Mouse (Mus musculus) embryonic facial prominence, embryonic 12.5 days (tissue): Measurements from ENCODE around the gene Aen. TPM values are rescaled to one million over a fixed set of nuclear protein-coding genes. Genes with fewer than 3 reads are reported as not detected.

Experiments used
- ATAC-seq: fragments of 200-750 bp; cut with Nextera tagmentation; 2 replicates; pipeline ENCODE4 v1.8.0; 2017; ENCODE audit not compliant: insufficient number of reproducible peaks, insufficient read depth, low FRiP score, low TSS enrichment
- H3K27ac ChIP-seq: fragments of 300-500 bp; sonication (generic); 2 replicates; pipeline ENCODE4 v1.5.1; 2016; ENCODE audit warnings: mild to moderate bottlenecking
- H3K27me3 ChIP-seq: fragments of 300-500 bp; sonication (generic); 2 replicates; pipeline ENCODE4 v1.6.1; 2016; ENCODE audit warnings: mild to moderate bottlenecking, moderate library complexity
- H3K36me3 ChIP-seq: fragments of 300-500 bp; sonication (generic); 2 replicates; pipeline ENCODE4 v1.6.1; 2016; ENCODE audit warnings: mild to moderate bottlenecking
- H3K4me1 ChIP-seq: fragments of 300-500 bp; sonication (generic); 2 replicates; pipeline ENCODE4 v1.6.1; 2016
- H3K4me2 ChIP-seq: fragments of 300-500 bp; sonication (generic); replicated peaks from 2 replicates; pipeline ENCODE4 v1.6.1; 2016; ENCODE audit warnings: mild to moderate bottlenecking, moderate library complexity
- H3K4me3 ChIP-seq: fragments of 300-500 bp; sonication (generic); 2 replicates; pipeline ENCODE4 v1.5.1; 2016; ENCODE audit warnings: mild to moderate bottlenecking
- H3K9ac ChIP-seq: fragments of 300-500 bp; sonication (generic); 2 replicates; pipeline ENCODE4 v1.6.1; 2016; ENCODE audit warnings: mild to moderate bottlenecking, moderate library complexity
- H3K9me3 ChIP-seq: fragments of 300-500 bp; sonication (generic); 2 replicates; pipeline ENCODE4 v1.6.1; 2016; ENCODE audit warnings: mild to moderate bottlenecking, moderate library complexity
- WGBS: fragments of 180-500 bp; shearing (Covaris S2); methylation state at CpG from one replicate; pipeline ENCODE4 v1.1.7; 2016; 5-methylcytosine and 5-hydroxymethylcytosine counted together
- polyA plus RNA-seq: library from polyadenylated mRNA; unstranded; fragments of >200 nt; fragmentation: Nextera tagmentation; extraction: Ambion mirVana; gene quantifications from 2 replicates; pipeline ENCODE4 v1.2.1, GENCODE M21; 2016

The Aen gene
- polyA plus RNA-seq, 1 experiment from 2014 or later = 43.4 TPM

- no peak overlapping the region for H3K4me3 ChIP-seq
- 92% methylated on average over 3 of the region's 3 CpGs for WGBS
- peaks cover 17% of the 10 kb centered on the region for H3K36me3 ChIP-seq
- peaks cover 10% of the 10 kb centered on the region for H3K4me1 ChIP-seq
- H3K4me2 ChIP-seq = no peak overlapping the region
- H3K9ac ChIP-seq = no peak overlapping the region
- no peak for ATAC-seq
- H3K27ac ChIP-seq = no peak overlapping the region
- no peaks in the 10 kb centered on the region for H3K27me3 ChIP-seq
- H3K9me3 ChIP-seq = no peaks in the 10 kb centered on the region
Observed at GRCm38 (mm10) chr7:78897567-78897966, 1.9 kb downstream of the Aen start.

DNA sequence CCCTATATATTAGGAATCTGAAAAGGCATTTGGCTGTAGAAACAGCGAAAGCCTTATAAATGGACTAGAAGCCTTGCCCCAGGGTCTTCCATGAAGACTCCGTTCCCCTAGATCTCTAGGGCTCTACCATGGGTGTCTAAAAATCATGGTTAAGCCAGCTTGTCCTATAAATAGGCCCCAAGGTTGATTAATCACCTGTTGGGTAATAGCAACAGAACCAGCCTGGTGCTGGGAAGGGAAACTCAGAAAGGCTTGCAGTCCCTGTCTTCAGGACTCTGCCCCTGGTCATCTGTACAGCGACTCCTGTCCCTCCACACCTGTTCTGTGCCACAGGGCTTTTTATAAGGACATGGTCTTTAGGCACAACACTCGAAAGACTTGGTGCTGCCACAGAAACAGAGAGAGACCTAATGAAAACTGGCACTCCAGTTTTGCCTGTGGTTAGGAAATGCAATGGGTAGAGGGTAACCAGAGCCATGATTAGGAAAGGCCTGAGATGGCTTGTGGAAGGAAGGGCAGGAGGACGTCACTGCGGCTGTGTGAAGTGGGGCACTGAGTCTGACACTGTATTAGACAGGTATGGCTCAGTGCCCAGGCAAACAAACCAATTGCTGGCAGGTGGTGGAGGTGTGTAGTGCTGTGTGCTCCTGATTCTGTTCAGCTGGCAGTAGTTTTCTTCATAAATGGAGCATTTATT, 7.7 kb downstream of the Aen start:
- no peaks in the 10 kb centered on the region for H3K27me3 ChIP-seq

DNA sequence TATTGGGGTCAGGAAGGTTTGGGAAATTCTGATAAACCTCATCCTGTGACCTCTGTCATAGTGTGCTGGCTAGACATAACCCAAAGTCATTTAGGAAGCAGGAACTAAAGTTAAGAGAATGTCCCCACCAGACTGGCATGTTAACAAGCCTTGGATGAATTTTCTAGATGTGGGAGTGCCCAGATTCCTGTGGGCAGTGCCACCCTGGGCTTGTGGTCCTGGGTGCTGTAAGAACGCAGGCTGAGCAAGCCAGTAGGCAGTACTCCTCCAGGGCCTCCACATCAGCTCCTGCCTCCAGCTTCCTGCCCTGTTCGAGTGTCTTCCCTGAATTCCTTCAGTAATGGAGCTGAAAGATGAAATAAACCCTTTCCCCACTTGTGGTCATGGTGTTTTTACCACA, 8.5 kb downstream of the Aen start:
- H3K27me3 ChIP-seq = no peaks in the 10 kb centered on the region
- ATAC-seq = no peak
- no peak overlapping the region for H3K27ac ChIP-seq
- H3K4me1 ChIP-seq = no peaks in the 10 kb centered on the region
- H3K4me3 ChIP-seq = no peak overlapping the region
- peaks cover 42% of the 10 kb centered on the region for H3K36me3 ChIP-seq
- no peak overlapping the region for H3K4me2 ChIP-seq
- H3K9me3 ChIP-seq = no peaks in the 10 kb centered on the region
- no peak overlapping the region for H3K9ac ChIP-seq
- 88% methylated on average over 2 of the region's 2 CpGs for WGBS

More for the DNA sequence above, 7.7 kb downstream of the Aen start:
- Histone ChIP-seq H3K9me3 (no peaks in the 10 kb centered on the region), H3K4me1 (no peaks in the 10 kb centered on the region), H3K4me3 (no peak overlapping the region), H3K4me2 (no peak overlapping the region), H3K36me3 (peaks cover 47% of the 10 kb centered on the region), H3K9ac (no peak overlapping the region), H3K27ac (no peak overlapping the region)
- 93% methylated on average over 6 of the region's 6 CpGs for WGBS
- ATAC-seq = no peak

GRCm38 (mm10) chr7:78909026-78909425, 13.4 kb downstream of the Aen start:
- H3K4me3 ChIP-seq = no peak overlapping the region
- H3K4me1 ChIP-seq = 0 out of 2 replicates have a peak, but pooled peaks cover 5% of the 10 kb centered on the region
- no peak for ATAC-seq
- no peak overlapping the region for H3K9ac ChIP-seq
- peaks cover 24% of the 10 kb centered on the region; the same call in 1 of the 2 replicates for H3K36me3 ChIP-seq
- H3K27me3 ChIP-seq = no peaks in the 10 kb centered on the region
- H3K4me2 ChIP-seq = no peak overlapping the region
- H3K9me3 ChIP-seq = no peaks in the 10 kb centered on the region
- WGBS = 72% methylated on average over 6 of the region's 6 CpGs
- H3K27ac ChIP-seq = no peak overlapping the region

DNA sequence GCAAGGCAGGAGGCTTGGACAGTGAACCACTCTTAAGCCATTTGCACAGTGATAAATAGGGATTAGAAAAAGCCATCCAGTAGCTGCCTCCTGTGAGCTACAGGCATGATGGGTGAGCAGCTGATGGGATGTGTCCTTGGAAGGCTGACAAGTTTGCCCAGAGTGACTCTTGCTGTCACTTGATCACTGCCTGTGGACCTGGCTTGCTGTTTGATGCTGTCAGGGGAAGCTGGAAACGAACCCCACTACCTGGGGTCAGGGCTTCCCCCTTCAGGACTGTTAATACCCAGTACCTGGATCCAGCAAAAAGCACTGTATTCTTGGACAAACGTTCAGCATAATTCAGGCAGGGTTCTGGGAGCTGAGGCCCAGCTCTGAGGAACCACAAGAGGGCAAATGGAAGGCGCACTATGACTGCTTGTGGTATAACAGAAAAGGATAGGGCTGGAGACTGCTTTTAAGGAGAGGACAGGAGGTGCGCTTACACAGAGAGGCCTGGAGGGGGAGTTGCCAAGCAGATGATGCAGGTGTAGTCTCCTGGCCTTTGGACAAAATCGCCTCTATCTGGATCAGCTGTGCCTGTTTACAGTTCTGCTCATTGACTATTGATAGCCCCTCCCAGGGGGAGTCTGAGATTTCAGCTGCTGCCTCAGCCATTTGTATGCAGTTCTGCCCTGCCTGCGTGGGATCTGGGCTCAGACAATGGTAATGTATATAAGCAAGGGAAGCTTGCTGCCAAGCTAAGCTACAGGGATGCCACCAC, 14.9 kb downstream of the Aen start:
- Histone ChIP-seq H3K4me1 (0 out of 2 replicates have a peak, but pooled peaks cover 5% of the 10 kb centered on the region), H3K9ac (no peak overlapping the region), H3K9me3 (no peaks in the 10 kb centered on the region), H3K4me3 (no peak overlapping the region), H3K36me3 (peaks cover 18% of the 10 kb centered on the region; the same call in 1 of the 2 replicates), H3K27ac (no peak overlapping the region), H3K27me3 (no peaks in the 10 kb centered on the region), H3K4me2 (no peak overlapping the region)
- WGBS = 39% methylated on average over 6 of the region's 6 CpGs
- ATAC-seq = no peak

DNA sequence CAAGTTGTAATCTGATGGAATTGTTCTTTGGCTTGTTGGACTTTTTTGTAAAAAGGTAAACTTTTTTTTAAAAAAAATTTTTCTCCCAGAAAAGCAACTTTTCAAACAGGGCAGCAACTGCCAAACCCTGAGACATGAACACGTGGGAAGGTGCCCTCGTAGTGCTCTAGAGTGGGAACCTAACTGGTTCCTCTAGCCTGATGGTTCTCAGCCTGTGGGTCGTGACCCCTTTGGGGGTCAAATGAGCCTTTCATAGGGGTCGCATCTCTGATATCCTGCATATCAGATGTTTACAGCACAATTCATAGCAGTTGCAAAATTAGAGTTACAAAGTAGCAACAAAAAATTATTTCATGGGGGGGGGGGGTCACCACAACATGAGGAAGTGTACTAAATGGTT, 15.6 kb downstream of the Aen start:
- H3K27me3 ChIP-seq = no peaks in the 10 kb centered on the region
- no peak for ATAC-seq
- WGBS = 87% methylated on average over 4 of the region's 4 CpGs
- 0 out of 2 replicates have a peak, but pooled peaks cover 5% of the 10 kb centered on the region for H3K4me1 ChIP-seq
- H3K9me3 ChIP-seq = no peaks in the 10 kb centered on the region
- no peak overlapping the region for H3K9ac ChIP-seq
- 0 out of 2 replicates have a peak, but pooled peaks cover 11% of the 10 kb centered on the region for H3K36me3 ChIP-seq
- no peak overlapping the region for H3K4me3 ChIP-seq
- H3K4me2 ChIP-seq = no peak overlapping the region
- no peak overlapping the region for H3K27ac ChIP-seq

DNA sequence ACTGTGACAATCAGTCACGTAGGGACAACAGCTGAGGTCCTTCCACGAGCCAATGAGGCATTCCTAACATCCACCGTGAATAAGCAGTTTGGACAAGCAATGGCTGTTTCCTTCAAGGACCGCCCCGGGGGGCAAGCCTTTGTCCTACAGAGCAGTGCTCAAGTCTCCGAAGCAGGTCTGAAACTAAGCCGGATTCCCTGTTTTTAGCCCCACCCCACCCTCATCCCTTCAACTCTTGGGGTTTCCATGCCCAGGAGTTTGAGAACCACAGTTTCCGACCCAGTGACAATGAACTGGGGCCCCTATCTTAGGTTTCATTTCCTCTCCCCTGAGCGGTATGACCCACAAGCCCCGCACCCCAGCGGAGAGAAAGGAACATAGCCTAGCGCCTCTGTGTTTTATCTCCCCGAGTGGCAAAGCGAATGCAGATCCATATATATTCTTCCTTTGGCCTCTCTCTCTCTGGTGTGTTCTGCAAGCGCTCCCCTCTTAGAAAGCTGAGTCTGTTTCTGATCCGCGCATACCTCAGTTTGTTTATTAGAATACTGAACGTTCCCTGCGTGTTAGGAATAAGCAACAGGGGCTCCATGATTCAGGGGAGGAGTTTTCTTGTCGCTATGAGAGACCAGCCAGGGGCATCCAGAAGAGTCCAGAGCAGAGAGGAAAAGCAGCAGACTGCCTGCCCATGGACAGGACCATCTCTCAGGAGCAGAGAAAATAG, 16.8 kb downstream of the Aen start:
- H3K9me3 ChIP-seq = no peaks in the 10 kb centered on the region
- H3K4me1 ChIP-seq = 0 out of 2 replicates have a peak, but pooled peaks cover 5% of the 10 kb centered on the region
- no peaks in the 10 kb centered on the region for H3K36me3 ChIP-seq
- ATAC-seq = no peak
- no peak overlapping the region for H3K4me3 ChIP-seq
- 18% methylated on average over 20 of the region's 20 CpGs for WGBS
- H3K27ac ChIP-seq = no peak overlapping the region
- no peak overlapping the region for H3K9ac ChIP-seq
- H3K27me3 ChIP-seq = no peaks in the 10 kb centered on the region
- peak overlapping the region; percentile 23 for H3K4me2 ChIP-seq

DNA sequence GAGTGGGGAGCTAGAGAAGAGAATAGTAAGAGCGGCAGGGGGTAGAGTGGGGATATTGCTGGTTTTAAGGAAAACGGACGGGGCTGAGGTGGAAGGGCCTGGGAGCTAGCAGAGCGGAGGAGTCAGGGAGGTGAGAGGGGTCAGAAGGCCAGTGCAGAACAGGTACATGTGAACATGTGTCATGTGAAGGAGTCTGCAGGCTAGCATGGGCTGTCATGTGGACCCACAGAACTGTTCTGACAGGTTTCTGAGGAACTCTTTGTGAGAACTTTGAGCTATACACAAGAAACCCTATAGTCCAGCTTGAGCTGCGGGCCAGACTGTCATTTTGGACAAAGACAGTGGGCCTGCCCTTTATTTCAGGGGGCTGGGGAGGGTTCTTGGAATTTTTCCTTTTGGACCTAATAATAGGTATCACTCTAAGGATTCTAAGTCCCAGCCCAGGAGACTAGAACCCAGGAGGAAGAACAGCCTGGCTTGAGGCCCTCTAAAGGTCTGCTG, 17.4 kb downstream of the Aen start, which contains the start of gene Isg20:
Isg20 (plus strand) TSS at position 451 of the 501 bp plus-strand sequence.
- H3K4me2 ChIP-seq = peak within 1 kb of the TSS; percentile 23
- no peaks in the 10 kb centered on the region for H3K36me3 ChIP-seq
- 64% methylated on average over 5 of the region's 5 CpGs for WGBS
- 0 out of 2 replicates have a peak, but pooled peaks cover 5% of the 10 kb centered on the region for H3K4me1 ChIP-seq
- no peak within 1 kb of the TSS for H3K9ac ChIP-seq
- no peak within 1 kb of the TSS for H3K4me3 ChIP-seq
- H3K27me3 ChIP-seq = no peaks in the 10 kb centered on the region
- H3K27ac ChIP-seq = no peak within 1 kb of the TSS
- no peak for ATAC-seq
- H3K9me3 ChIP-seq = no peaks in the 10 kb centered on the region

DNA sequence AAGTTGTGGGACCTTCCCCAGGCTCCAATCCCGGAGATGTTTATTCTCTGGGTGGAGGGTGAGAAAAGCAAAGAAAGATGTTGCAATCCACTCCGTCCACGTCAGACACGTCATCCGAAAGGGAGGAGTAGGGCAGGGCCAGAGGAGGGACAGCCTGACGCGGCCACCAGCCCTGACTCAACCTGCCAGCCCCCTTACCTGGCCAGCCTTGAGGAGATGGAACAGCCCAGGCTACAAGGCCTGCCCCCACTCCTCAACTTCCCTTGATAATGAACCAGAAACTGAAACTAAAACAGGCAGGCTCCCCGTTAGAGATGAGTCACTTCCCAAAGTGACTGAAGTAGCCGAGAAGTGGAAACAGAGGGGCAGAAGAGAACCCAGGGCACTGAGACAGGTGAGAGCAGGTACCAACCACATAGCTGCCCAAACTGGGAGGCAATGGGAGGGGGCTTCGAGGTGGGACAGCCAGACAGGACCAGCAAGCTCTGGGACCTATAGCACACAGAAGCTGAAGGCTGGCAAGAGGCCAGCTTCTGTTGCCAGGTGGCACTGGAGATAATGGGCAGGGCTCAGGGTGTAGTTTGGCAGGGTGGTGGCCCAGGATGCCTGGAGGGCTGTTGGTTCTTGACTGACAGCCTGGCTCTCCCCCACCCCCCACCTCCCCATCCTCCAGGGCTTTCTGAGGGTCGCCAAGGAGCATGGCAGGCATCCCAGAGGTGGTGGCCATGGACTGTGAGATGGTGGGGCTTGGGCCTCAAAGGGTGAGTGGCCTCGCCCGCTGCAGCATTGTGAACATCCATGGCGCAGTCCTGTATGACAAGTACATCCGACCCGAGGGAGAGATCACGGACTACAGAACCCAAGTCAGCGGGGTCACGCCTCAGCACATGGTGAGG, 18.2 kb downstream of the Aen start:
- 0 out of 2 replicates have a peak, but pooled peaks cover 5% of the 10 kb centered on the region for H3K4me1 ChIP-seq
- no peak overlapping the region for H3K9ac ChIP-seq
- H3K4me2 ChIP-seq = no peak overlapping the region
- H3K27ac ChIP-seq = no peak overlapping the region
- ATAC-seq = no peak
- no peaks in the 10 kb centered on the region for H3K36me3 ChIP-seq
- no peaks in the 10 kb centered on the region for H3K9me3 ChIP-seq
- 76% methylated on average over 19 of the region's 19 CpGs for WGBS
- H3K27me3 ChIP-seq = no peaks in the 10 kb centered on the region
- H3K4me3 ChIP-seq = no peak overlapping the region

- Histone ChIP-seq H3K4me2 (no peak overlapping the region), H3K9me3 (no peaks in the 10 kb centered on the region), H3K9ac (no peak overlapping the region), H3K27me3 (no peaks in the 10 kb centered on the region), H3K27ac (no peak overlapping the region), H3K36me3 (no peaks in the 10 kb centered on the region), H3K4me1 (0 out of 2 replicates have a peak, but pooled peaks cover 5% of the 10 kb centered on the region), H3K4me3 (no peak overlapping the region)
- no peak for ATAC-seq
- 84% methylated on average over 3 of the region's 3 CpGs for WGBS
Observed at GRCm38 (mm10) chr7:78914545-78914845, 18.8 kb downstream of the Aen start.
